Mouse (Mus musculus) heart, embryonic 14.5 days (tissue): ENCODE results near the gene Nol12. TPM values are rescaled to one million over a fixed set of nuclear protein-coding genes. Genes with fewer than 3 reads are reported as not detected.

Experiments
- ATAC-seq: fragments of 200-750 bp; cut with Nextera tagmentation; 2 replicates; pipeline ENCODE4 v1.8.0; 2017; ENCODE audit warnings: low read depth, moderate TSS enrichment; ENCODE audit not compliant: insufficient number of reproducible peaks, insufficient read depth, low FRiP score
- H3K27ac ChIP-seq, 2 experiments: fragments of 200-500 bp in 1 of 2; fragments of 300-500 bp in 1 of 2; sonication (generic) in 1 of 2; replicated peaks in 1 of 2; 2 replicates each; pipeline ENCODE4 v1.5.1; 2012 to 2014; ENCODE audit warnings: low read depth in 2 of 2, low read length in 2 of 2, control low read depth in 1 of 2, mild to moderate bottlenecking in 1 of 2, mixed read lengths in 1 of 2; ENCODE audit not compliant: control insufficient read depth in 1 of 2, insufficient read depth in 1 of 2
- H3K27me3 ChIP-seq: fragments of 300-500 bp; sonication (generic); 2 replicates; pipeline ENCODE4 v1.6.1; 2014; ENCODE audit warnings: mild to moderate bottlenecking, low read length, control low read depth; ENCODE audit not compliant: control insufficient read depth, insufficient read depth
- H3K36me3 ChIP-seq: fragments of 300-500 bp; sonication (generic); 2 replicates; pipeline ENCODE4 v1.6.1; 2014; ENCODE audit warnings: mild to moderate bottlenecking, control low read depth, low read length, mixed read lengths; ENCODE audit not compliant: control insufficient read depth, insufficient read depth
- H3K4me1 ChIP-seq, 2 experiments: fragments of 200-500 bp in 1 of 2; fragments of 300-500 bp in 1 of 2; sonication (generic) in 1 of 2; 2 replicates each; pipeline ENCODE4 v1.6.1; 2012 to 2014; ENCODE audit warnings: low read length in 2 of 2, control low read depth in 1 of 2, mixed read lengths in 1 of 2; ENCODE audit not compliant: control insufficient read depth in 2 of 2, insufficient read depth in 2 of 2
- H3K4me2 ChIP-seq: fragments of 300-500 bp; sonication (generic); 2 replicates; pipeline ENCODE4 v1.6.1; 2014; ENCODE audit warnings: mild to moderate bottlenecking, low read length
- H3K4me3 ChIP-seq, 2 experiments: fragments of 200-500 bp in 1 of 2; fragments of 300-500 bp in 1 of 2; sonication (generic) in 1 of 2; 2 replicates each; pipeline ENCODE4 v1.5.1; 2012 to 2014; ENCODE audit warnings: low read length in 2 of 2, mild to moderate bottlenecking in 2 of 2, control low read depth in 1 of 2, low read depth in 1 of 2, moderate library complexity in 1 of 2; ENCODE audit not compliant: control insufficient read depth in 1 of 2, insufficient read depth in 1 of 2
- H3K9ac ChIP-seq: fragments of 300-500 bp; sonication (generic); 2 replicates; pipeline ENCODE4 v1.6.1; 2014; ENCODE audit warnings: mild to moderate bottlenecking, low read length
- H3K9me3 ChIP-seq: fragments of 300-500 bp; sonication (generic); 2 replicates; pipeline ENCODE4 v1.6.1; 2016; ENCODE audit warnings: low read length, control low read depth; ENCODE audit not compliant: control insufficient read depth
- WGBS: fragments of 180-500 bp; shearing (Covaris S2); extraction: QIAGEN DNeasy Blood & Tissue Kit; methylation state at CpG from one replicate; pipeline ENCODE4 v1.1.7; 2014; 5-methylcytosine and 5-hydroxymethylcytosine counted together
- polyA plus RNA-seq: library from polyadenylated mRNA; unstranded; fragments of >200 nt; fragmentation: Nextera tagmentation; extraction: Ambion mirVana; gene quantifications from 2 replicates; pipeline ENCODE4 v1.2.1, GENCODE M21; 2014

The Nol12 gene
- polyA plus RNA-seq, 1 experiment from 2014 or later = 30.5 TPM

DNA sequence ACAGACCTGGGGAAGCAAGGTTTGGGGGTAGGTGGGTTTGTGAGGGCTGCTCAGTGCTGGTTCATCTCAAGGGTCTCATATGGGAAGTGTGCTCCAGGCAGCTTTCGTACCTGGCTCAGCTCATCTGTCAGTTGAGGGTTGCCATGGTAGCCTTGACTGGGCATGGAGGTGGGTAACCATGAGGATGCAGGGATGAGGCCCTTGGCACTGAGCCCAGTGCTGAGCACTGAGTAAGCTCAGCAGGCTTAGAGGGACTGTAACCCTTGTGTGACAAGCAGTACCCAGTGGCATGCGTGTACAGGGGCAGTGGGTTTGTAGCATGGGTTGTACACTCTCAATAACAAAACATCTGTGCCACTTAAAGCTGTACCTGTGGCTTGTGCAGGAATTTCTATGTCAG lies 3.2 kb downstream of the Nol12 start:
- H3K9ac ChIP-seq = no peak overlapping the region
- 71% methylated on average over 2 of the region's 2 CpGs for WGBS
- H3K4me2 ChIP-seq = no peak overlapping the region
- H3K36me3 ChIP-seq = peaks cover 54% of the 10 kb centered on the region
- peaks cover 5 to 18% of the 10 kb centered on the region in 2 experiments; a peak in 3 of 4 replicates for H3K4me1 ChIP-seq
- ATAC-seq = no peak
- no peaks in the 10 kb centered on the region for H3K9me3 ChIP-seq
- H3K4me3 ChIP-seq = no peak overlapping the region
- no peak overlapping the region for H3K27ac ChIP-seq
- H3K27me3 ChIP-seq = no peaks in the 10 kb centered on the region

DNA sequence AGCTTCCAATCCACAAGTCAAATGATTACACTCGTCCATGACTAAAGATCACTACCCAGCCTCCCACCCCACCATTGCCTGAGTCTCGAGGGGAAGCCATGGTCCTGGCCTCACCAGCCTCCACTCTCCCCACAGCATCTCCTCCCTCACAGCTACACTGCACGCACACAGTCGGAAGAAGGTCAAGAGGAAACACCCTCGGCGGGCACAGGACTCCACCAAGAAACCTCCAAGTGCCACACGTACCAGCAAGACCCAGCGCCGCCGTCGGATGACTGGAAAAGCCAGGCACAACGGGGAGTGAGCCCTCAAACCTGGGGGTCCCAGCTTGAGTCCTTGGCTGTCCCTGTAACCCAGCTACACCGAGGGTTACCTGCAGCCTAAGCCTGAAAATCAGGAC lies 5.6 kb downstream of the Nol12 start:
- WGBS = 90% methylated on average over 13 of the region's 13 CpGs
- peaks cover 5 to 14% of the 10 kb centered on the region in 2 experiments; a peak in 3 of 4 replicates for H3K4me1 ChIP-seq
- no peaks in the 10 kb centered on the region for H3K9me3 ChIP-seq
- H3K4me3 ChIP-seq = no peak overlapping the region
- H3K36me3 ChIP-seq = peaks cover 54% of the 10 kb centered on the region
- no peak overlapping the region for H3K27ac ChIP-seq
- no peak for ATAC-seq
- H3K4me2 ChIP-seq = no peak overlapping the region
- no peaks in the 10 kb centered on the region for H3K27me3 ChIP-seq
- H3K9ac ChIP-seq = no peak overlapping the region

DNA sequence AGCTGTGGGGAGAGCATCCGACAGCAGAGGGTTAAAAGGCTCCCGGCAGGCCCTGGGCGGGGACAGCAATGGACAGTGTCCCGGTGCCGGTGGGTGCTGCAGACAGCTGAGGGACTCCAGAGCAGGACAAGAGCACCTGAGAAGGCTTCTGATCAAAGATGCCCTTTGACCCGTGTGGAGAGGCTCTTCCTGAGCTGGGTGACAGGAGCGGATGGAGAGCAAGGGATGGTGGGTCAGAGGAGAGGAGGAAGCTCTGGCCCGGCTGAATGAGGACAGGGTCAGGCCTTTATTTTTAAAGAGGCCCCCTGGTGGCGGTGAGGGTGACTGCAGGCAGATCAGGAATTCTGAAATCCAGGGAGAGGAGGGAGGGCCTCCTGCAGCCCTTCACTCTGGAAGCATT lies 7.9 kb downstream of the Nol12 start:
- H3K4me3 ChIP-seq = peak overlapping the region; percentile 29 to 50
- H3K27ac ChIP-seq = no peak overlapping the region
- H3K4me1 ChIP-seq = peaks cover 3 to 6% of the 10 kb centered on the region in 2 experiments; a peak in 2 of 4 replicates
- H3K36me3 ChIP-seq = peaks cover 44% of the 10 kb centered on the region
- 1% methylated on average over 9 of the region's 9 CpGs for WGBS
- H3K27me3 ChIP-seq = no peaks in the 10 kb centered on the region
- H3K9me3 ChIP-seq = no peaks in the 10 kb centered on the region
- peak overlapping the region; percentile 54 for H3K9ac ChIP-seq
- peak overlapping the region; percentile 61 for H3K4me2 ChIP-seq
- peak; percentile 45; the same call in 1 of the 2 replicates for ATAC-seq

- 77% methylated on average over 7 of the region's 7 CpGs for WGBS
- Histone ChIP-seq H3K4me1 (peaks cover 9 to 12% of the 10 kb centered on the region in 2 experiments; a peak in 3 of 4 replicates), H3K4me3 (no peak overlapping the region), H3K27me3 (peaks cover 4% of the 10 kb centered on the region; the same call in 1 of the 2 replicates), H3K4me2 (no peak overlapping the region), H3K9me3 (no peaks in the 10 kb centered on the region), H3K27ac (no peak overlapping the region), H3K36me3 (peaks cover 9% of the 10 kb centered on the region), H3K9ac (no peak overlapping the region)
- no peak for ATAC-seq
Measured at GRCm38 (mm10) chr15:78946232-78946631, 11.5 kb downstream of the Nol12 start.

DNA sequence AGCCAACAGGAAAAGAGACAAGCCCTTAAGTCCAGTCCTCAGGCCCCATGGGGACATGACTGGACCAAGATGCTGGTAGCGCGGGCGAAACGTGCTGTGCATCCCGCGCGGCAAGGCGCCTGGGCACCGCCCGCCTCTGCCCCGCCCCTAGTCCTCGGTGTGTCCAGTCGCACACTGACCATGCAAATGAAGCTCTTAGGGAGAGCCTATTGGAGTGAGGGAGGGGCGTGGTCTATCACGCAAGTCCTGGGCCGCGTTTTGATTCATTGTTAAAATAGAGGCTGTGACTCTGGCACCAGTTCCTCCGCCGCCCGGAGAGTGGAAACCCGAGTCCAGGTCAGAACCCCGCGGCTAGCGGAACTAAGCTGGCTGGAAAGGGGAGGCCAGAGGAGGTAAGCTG lies 12.9 kb downstream of the Nol12 start, which contains the start of gene Triobp:
Triobp (plus strand) TSS at position 68 of the 400 bp plus-strand sequence.
- Histone ChIP-seq H3K4me1 (peaks cover 6 to 8% of the 10 kb centered on the region in 2 experiments; a peak in 3 of 4 replicates), H3K27ac (no peak within 1 kb of the TSS), H3K4me3 (peak within 1 kb of the TSS; percentile 45 to 54), H3K27me3 (peaks cover 4% of the 10 kb centered on the region; the same call in 1 of the 2 replicates), H3K36me3 (no peaks in the 10 kb centered on the region), H3K9me3 (no peaks in the 10 kb centered on the region), H3K9ac (peak within 1 kb of the TSS; percentile 68), H3K4me2 (peak within 1 kb of the TSS; percentile 90)
- WGBS = under 1% methylated on average over 24 of the region's 24 CpGs
- ATAC-seq = peak; percentile 94

GRCm38 (mm10) chr15:78948152-78948725 lies 13.5 kb downstream of the Nol12 start:
- H3K36me3 ChIP-seq = no peaks in the 10 kb centered on the region
- peak overlapping the region; percentile 45 to 54 for H3K4me3 ChIP-seq
- 9% methylated on average over 11 of the region's 11 CpGs for WGBS
- H3K4me1 ChIP-seq = peaks cover 6 to 8% of the 10 kb centered on the region in 2 experiments; a peak in 3 of 4 replicates
- ATAC-seq = no peak
- H3K9ac ChIP-seq = peak overlapping the region; percentile 68
- no peaks in the 10 kb centered on the region for H3K9me3 ChIP-seq
- no peak overlapping the region for H3K27ac ChIP-seq
- H3K4me2 ChIP-seq = peak overlapping the region; percentile 90
- H3K27me3 ChIP-seq = peaks cover 4% of the 10 kb centered on the region; the same call in 1 of the 2 replicates

DNA sequence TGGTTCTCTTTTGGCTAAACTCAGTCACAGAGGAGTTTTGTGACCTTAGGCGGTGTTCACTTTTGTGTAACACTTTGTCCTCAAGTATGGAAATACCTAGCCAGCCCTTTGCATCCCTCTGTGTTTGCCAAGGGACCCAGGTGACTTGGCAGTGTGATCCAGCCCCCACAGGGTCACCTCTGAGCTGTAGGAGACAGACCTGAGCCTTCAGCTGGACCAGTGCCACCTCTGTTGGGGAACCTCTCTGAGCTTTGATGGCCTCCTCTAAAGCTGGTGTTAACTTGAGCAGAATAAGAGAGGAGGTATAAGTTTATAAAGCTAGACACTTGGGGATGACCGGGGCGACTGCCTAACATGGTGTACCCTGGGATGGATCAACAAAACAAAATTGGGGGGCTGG lies 14.2 kb downstream of the Nol12 start:
- no peak for ATAC-seq
- Histone ChIP-seq H3K4me3 (no peak overlapping the region), H3K27ac (no peak overlapping the region), H3K36me3 (no peaks in the 10 kb centered on the region), H3K9me3 (no peaks in the 10 kb centered on the region), H3K9ac (no peak overlapping the region), H3K4me2 (no peak overlapping the region), H3K4me1 (peaks cover 6 to 8% of the 10 kb centered on the region in 2 experiments; a peak in 3 of 4 replicates), H3K27me3 (peaks cover 4% of the 10 kb centered on the region; the same call in 1 of the 2 replicates)
- 95% methylated on average over 3 of the region's 3 CpGs for WGBS
